Mouse (Mus musculus) CD4-positive, CD25-positive, alpha-beta regulatory T cell, adult 2 months (primary cell): ENCODE measurements at regions not wholly inside any gene's neighbourhood (a gene's known extent, or its start where the extent isn't known, plus 50 kb on each side); places are given as distances from the start of the nearest gene placed in this dataset.

Experiments
- DNase-seq: peaks from one replicate; pipeline ENCODE4 v3.0.0-alpha.2; 2012; ENCODE audit warnings: low read depth, low spot score

GRCm38 (mm10) chr2:72886250-72886649 is 94.0 kb downstream of the Sp3 start:
- no peak for DNase-seq
